Mouse (Mus musculus) heart, postnatal 0 days (tissue): ENCODE results near the gene Swi5.

Experiments used
- CTCF ChIP-seq: IDR thresholded peaks from 2 replicates; pipeline ENCODE4 v1.5.1; 2016; ENCODE audit warnings: antibody characterized with exemption, control low read depth, low read depth
- EP300 ChIP-seq: IDR thresholded peaks from 2 replicates; pipeline ENCODE4 v1.6.1; 2016; ENCODE audit warnings: antibody characterized with exemption, low read depth

DNA sequence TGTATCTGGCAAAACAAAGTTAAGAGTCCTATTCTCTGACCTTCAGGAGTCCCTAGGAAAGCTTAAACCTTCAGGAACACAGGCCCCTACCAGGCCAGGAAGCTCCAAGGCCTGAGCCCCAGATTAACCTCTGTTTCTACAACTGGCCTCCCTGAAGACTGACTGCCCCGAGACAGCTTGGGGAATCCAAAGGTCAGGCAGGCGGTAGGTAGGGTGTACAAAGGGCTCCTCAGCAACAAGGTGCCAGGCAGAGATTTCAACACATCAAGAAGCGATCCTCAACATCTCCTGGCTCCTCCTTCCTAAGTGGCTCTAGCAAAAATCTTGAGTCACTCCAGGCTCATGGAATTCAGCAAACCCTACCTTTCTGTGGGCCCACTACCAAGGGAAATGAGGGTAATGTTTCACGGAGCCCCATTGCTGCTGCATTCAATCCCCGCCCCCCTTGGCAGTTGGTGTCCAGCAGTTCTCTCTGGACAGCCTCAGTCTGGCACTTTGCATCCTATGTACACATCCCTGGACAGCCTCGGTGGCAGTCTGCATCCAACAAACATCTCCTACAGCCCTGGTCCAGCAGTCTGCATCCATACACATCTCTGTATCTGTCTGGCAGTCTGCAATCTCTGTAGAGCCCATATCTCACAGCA, 28.9 kb downstream of the Swi5 start:
- no peak for TF ChIP-seq EP300
- TF ChIP-seq CTCF = no peak
